Mouse (Mus musculus) CD4-positive, CD25-positive, alpha-beta regulatory T cell, adult 2 months (primary cell): ENCODE measurements at regions not wholly inside any gene's neighbourhood (a gene's known extent, or its start where the extent isn't known, plus 50 kb on each side); places are given as distances from the start of the nearest gene placed in this dataset.
A peak's percentile ranks its signal among the peaks of the same experiment; 100 is the strongest.

Experiments used
- DNase-seq: peaks from one replicate; pipeline ENCODE4 v3.0.0-alpha.2; 2012; ENCODE audit warnings: low read depth, low spot score

DNA sequence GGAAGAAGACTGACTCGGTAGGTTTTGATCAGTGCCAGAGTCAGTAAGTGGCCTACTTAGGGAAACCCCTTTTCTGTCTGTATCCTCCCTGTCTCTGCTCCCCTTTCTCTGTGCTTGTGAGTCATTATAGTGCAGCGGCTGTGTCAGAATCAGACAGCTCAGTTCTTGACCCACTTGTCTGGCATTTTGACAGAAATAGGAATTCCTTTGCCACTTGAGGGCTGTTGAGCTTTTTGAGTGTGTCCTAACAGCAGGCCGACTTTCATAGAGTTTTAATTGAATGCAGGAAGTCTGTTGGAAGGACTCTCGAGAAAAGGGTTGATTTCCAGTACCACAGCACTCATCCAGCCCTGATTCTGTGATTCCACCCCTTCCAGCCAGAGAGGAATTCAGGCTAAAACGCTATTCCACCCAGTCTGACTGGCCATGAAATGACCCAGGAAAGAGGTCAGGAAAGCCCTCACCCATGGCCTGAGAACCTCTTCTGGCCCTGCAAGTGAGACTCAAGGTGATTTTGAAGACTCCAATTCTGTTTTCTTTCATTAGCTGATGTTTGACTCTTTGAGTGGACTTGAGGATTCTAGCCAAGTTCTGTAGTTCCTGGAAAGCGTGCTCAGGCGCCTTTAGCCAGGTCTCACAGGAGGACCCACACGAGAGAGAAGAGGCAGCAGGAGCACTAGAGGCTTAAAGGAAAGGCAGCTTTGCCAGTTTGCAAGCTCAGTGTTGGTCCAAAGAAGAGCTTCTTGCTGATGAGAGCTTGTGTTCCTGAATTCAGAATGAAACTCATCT, 95.6 kb upstream of the Opcml start:
- no peak for DNase-seq

DNA sequence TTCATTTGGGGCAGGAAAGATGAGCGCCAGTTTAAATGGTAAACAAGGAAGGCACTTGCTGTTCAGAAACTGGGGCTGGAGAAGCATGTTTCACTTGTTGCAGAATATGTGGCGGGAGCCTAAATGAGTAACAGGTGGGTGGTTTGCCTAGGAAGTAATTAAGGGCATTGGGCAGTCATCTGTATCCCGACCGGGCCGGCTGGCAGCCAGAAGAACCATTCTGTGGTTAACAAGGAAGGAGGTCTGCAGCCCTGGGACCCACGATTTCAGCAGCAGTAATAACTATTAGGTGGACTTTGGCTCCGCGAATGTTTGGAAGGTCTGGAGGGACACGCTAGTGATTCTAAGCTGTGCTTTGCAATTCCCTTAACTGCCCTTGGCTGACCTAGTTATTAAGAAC, 89.0 kb upstream of the Opcml start:
- no peak for DNase-seq

DNA sequence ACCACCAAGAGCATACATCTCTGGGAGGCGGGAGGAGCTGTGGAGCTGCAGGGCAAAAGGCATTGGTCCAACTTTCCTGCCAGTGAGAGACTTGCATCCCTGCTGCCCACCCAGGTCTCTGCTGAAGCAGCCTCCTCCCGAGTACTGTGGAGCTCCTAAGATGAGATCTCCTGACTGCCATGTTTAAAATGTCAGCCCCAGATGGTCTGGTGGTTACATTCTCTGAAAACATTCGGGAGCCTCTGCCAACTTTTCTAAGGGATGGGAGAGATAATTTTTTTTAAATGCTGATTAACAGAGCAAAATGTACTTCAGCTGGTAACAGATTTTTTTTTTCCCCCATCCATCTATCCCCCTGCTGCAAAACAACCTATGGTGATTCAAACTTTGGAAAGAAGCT, 88.4 kb upstream of the Opcml start:
- DNase-seq: no peak

DNA sequence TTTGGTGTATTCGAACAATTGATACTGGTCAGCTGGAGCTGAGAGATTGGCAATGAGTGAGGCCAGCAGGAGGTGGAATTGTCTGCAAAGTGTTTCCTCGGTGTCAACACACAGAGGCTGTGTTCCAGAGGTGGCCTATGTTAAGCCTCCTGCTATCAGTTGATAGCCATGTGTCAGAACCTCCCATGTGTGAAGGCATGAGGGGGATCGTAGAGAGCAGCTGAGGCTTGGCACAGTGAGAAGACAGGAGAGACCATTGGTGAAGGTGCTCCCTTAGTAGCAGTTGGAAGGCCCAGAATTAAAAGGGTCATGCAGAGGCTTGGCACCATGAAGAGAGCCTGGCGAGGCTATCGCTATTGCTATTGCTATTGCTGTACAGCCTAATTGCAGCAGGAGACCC, 86.6 kb upstream of the Opcml start:
- DNase-seq: no peak

DNA sequence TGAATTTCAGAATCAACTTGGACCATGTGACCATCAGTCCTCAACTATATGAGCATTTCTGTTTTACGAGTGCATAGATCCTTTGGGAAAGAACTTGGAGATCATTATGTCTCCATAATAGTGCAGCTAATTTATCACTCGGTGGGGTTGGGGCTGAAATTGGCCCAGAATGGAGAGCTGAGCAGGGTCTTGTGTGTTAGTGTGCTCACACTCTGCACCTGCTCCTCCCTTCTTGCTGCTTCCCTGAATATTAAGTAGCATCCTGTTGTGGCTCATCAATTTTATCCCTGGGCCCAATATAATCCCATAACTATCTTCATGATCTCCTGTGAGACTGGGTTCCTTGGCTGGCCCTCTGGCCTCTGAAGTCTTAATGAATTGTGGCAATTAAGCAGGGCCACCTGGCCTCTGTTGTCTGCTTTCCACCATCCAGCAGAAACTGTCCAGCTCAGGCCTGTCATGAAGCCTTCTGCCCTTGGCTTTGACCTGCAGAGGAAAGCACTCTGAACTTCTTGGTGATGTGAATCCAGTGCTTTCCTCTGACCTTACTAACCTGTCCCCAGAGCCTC, 66.7 kb upstream of the Opcml start:
- DNase-seq: no peak

DNA sequence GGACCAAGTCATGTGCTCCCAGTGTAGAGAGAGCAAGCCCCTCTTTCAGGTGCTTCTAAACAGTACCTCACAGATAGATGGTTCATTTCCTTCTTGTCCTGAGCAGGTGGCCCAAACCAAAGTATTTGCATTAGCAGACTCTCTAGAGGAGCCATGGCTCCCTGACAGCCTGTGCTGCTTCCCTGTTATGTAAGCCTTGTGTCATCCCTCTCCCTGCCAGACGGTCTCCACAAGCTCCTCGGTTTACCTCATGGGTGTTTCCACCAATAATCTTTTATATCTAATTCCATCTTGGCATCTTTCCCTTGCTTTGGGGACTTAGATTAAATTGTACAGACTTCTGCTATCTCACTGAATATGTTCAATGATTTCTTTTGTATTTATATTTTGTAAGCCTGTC, 66.0 kb upstream of the Opcml start:
- DNase-seq: no peak

DNA sequence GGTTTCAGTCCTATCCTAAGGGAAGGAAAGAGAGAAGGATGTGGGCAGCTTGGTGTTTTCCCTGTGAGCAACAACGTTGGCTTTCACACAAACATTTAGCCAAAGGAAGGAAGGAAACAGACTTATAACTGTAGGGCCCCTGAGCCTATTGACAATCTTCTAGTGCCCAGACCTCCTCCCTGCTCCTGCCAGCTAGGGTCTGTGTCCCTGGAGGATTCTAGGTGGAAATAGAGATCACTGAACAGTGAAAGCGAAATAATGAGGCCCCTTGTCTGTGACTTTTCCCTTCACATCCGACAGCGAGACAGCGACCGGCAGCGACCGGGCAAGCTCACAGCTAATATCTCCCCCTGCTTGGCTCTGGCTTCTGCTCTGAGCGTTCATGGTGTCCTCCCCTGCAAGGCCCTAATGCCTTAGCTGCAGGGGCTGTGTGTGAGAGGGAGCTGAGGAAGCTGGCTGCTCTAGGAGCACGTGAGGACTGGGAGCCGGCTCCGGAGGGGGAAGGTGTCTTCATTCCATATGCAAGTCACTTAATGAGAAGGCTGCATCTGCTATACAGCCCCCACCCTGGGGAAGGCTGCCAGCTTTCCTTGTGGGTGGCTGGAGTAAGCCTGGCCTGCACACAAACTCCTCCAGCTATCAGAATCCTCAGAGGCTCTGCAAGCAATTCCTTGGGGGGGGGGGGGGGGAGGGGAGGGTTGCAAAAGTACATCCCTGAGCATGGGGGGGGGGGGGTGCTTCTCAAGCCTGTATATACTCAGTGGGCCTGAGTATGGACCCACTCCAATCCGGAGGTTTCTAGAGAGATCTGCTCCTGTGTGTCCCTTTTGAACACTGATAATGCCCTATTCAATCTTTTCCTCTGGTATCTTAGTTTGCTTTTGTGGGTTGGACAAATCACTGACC, 61.7 kb upstream of the Opcml start:
- DNase-seq: no peak

DNA sequence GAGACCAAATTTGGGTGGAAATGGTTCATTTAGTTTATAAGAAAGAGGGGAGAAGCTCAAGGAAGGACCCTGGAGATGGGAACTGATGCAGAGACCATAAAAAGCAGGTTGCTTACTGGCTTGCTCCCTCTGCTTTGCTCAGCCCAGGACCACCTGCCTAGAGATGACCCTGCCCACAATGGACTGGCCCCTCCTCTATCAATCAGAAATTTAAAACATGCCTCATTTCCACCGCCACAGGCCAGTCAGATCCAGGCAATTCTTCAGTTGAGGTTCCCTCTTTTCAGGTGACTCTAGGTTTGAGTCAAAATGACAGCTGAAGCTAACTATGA, 61.1 kb upstream of the Opcml start:
- DNase-seq: no peak

DNA sequence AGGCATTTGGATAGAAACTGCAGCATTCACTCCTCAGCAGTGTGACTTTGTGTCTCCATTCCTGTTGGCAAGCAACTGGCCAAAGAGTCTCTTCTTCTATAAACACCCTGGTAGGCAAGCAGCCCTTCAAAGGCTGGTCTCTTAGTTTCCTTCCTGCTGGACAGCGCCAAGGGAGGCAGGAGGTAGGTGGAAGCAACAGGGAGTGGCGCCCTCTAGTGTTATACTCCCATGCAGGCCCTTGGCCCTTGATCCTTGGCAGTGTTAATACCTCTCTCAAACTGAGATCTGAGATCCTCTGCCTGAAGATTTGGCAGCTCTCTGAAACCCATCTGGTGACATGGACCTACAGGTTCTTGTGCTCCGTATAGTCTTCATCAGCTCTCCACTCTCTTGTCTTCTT, 51.3 kb upstream of the Opcml start:
- peak; percentile 7 for DNase-seq
